Mouse (Mus musculus): Measurements from ENCODE around the gene Fgl2. TPM values are rescaled to one million over a fixed set of nuclear protein-coding genes. Genes with fewer than 3 reads are reported as not detected.
"Not testable (repeated sequence)": the region's sequence is repeated elsewhere in the genome, so short reads cannot be mapped to it uniquely, and the experiment has no call there.

Fgl2 gene
- polyA plus RNA-seq (2014; fragmentation: Nextera tagmentation; extraction: Ambion mirVana), result 5.1 and 7.3 TPM in 2 replicates

DNA sequence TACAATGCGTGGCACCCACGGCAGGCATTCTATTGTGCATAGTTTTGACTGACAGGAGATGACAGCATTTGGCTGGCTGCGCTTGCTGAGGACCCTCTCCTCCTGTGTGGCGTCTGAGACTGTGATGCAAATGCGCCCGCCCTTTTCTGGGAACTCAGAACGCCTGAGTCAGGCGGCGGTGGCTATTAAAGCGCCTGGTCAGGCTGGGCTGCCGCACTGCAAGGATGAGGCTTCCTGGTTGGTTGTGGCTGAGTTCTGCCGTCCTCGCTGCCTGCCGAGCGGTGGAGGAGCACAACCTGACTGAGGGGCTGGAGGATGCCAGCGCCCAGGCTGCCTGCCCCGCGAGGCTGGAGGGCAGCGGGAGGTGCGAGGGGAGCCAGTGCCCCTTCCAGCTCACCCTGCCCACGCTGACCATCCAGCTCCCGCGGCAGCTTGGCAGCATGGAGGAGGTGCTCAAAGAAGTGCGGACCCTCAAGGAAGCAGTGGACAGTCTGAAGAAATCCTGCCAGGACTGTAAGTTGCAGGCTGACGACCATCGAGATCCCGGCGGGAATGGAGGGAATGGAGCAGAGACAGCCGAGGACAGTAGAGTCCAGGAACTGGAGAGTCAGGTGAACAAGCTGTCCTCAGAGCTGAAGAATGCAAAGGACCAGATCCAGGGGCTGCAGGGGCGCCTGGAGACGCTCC, at the start of gene Fgl2:
Gene Fgl2, plus strand, starts transcription at position 150 of the 687 bp plus-strand sequence.
- Histone ChIP-seq H3K4me2 (ENCODE audit: low read depth, low read length) (peak within 1 kb of the TSS; percentile 89), H3K27ac (ENCODE audit: low read depth, low read length) (no peak within 1 kb of the TSS), H3K27me3 (ENCODE audit: control insufficient read depth, insufficient read depth, low read length) (no peaks in the 10 kb centered on the region; the same call in 1 of the 2 replicates), H3K9me3 (ENCODE audit: control insufficient read depth, low read length) (no peaks in the 10 kb centered on the region), H3K4me1 (ENCODE audit: control insufficient read depth, insufficient read depth, low read length) (no peaks in the 10 kb centered on the region), H3K36me3 (ENCODE audit: control insufficient read depth, insufficient read depth, low read length) (no peaks in the 10 kb centered on the region), H3K9ac (replicated peaks; ENCODE audit: low read depth, low read length) (peak within 1 kb of the TSS; percentile 64), H3K4me3 (ENCODE audit: low read depth, low read length) (peak within 1 kb of the TSS; percentile 41)
- WGBS, result 5% methylated on average over 31 of the region's 31 CpGs
- peak; percentile 93 for ATAC-seq (ENCODE audit: low read depth)

DNA sequence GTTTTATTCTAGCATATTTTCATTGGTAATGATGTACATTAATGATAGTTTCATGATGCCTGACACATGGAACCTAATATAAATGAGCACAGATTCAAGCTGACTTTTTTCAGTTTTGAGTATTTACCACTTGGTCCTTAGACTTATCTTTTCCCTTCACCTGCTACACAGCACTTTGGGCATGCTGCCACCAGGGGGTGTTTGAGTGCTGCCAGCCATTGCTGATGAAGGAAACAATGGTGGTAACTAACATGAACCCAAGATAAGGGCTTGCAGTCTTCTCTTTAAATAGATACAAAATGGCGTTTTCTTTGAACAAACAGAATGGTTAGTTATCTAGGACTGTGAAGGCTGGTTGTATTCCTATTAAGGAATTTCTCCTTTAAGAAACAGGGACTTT, 45.9 kb upstream of the Fgl2 start:
- Histone ChIP-seq H3K36me3 (ENCODE audit: control insufficient read depth, insufficient read depth, low read length) (no peaks in the 10 kb centered on the region), H3K4me3 (ENCODE audit: low read depth, low read length) (no peak overlapping the region), H3K9ac (replicated peaks; ENCODE audit: low read depth, low read length) (no peak overlapping the region), H3K27me3 (ENCODE audit: control insufficient read depth, insufficient read depth, low read length) (no peaks in the 10 kb centered on the region), H3K4me1 (ENCODE audit: control insufficient read depth, insufficient read depth, low read length) (no peaks in the 10 kb centered on the region), H3K27ac (ENCODE audit: low read depth, low read length) (no peak overlapping the region), H3K4me2 (ENCODE audit: low read depth, low read length) (no peak overlapping the region), H3K9me3 (ENCODE audit: control insufficient read depth, low read length) (no peaks in the 10 kb centered on the region)
- WGBS, result 45% methylated on average over 1 of the region's 1 CpGs
- ATAC-seq (ENCODE audit: low read depth), result no peak

GRCm38 (mm10) chr5:21328560-21328959, 43.9 kb upstream of the Fgl2 start:
- Histone ChIP-seq H3K27ac (ENCODE audit: low read depth, low read length) (no peak overlapping the region), H3K4me1 (ENCODE audit: control insufficient read depth, insufficient read depth, low read length) (no peaks in the 10 kb centered on the region), H3K36me3 (ENCODE audit: control insufficient read depth, insufficient read depth, low read length) (no peaks in the 10 kb centered on the region), H3K9me3 (ENCODE audit: control insufficient read depth, low read length) (no peaks in the 10 kb centered on the region), H3K4me3 (ENCODE audit: low read depth, low read length) (no peak overlapping the region), H3K4me2 (ENCODE audit: low read depth, low read length) (no peak overlapping the region), H3K27me3 (ENCODE audit: control insufficient read depth, insufficient read depth, low read length) (no peaks in the 10 kb centered on the region), H3K9ac (replicated peaks; ENCODE audit: low read depth, low read length) (no peak overlapping the region)
- 76% methylated on average over 1 of the region's 1 CpGs for WGBS
- no peak for ATAC-seq (ENCODE audit: low read depth)

DNA sequence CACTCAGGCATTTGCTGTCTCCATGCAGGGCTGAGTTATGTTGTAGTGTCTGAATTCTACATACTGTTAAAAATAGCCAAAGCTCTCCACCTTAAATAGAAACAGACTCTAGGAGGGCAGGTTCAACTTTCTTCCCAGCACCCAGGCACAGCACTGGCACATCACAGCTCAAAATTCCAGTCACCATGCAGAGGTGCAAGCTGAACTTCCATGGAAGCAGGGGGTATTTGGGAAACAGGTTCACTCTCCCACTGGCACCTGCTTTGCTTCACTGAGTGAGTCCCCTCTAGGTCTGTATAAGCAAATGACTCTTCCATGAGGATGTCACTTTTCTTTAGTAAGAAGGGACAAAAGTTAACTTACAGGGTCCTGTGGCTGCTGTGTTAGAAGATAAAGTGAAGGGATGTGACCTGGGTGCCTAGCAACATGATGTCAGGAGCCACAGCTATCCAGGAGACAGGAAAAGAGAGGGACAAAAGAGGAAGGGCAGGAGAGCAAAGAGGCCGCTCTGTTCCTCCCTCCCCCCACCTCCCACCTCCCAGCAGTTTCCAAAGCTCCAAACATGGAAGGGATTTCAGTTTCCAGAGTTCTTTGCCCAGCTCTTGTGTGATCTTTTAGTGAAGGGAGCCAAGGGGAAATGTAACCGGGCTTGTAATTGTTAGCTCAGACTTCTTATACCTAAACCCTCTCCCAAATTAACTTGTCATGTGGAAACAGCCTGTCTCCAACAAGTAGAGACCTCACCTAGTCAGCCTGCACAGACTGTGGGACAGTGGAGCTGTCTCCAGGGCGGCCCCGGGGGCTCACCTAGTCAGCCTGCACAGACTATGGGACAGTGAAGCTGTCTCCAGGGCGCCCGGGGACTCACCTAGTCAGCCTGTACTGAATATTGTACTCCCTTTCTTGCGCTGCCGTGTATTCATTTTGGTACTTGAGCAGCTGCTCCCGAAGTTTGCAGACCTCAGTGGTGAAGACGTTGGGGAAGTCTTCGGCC, 42.5 kb upstream of the Fgl2 start:
- H3K36me3 ChIP-seq (ENCODE audit: control insufficient read depth, insufficient read depth, low read length), result no peaks in the 10 kb centered on the region
- H3K9me3 ChIP-seq (ENCODE audit: control insufficient read depth, low read length), result no peaks in the 10 kb centered on the region
- no peaks in the 10 kb centered on the region for H3K4me1 ChIP-seq (ENCODE audit: control insufficient read depth, insufficient read depth, low read length)
- H3K27ac ChIP-seq (ENCODE audit: low read depth, low read length), result no peak overlapping the region
- peak; percentile 54 for ATAC-seq (ENCODE audit: low read depth)
- H3K4me3 ChIP-seq (ENCODE audit: low read depth, low read length), result no peak overlapping the region
- no peak overlapping the region for H3K9ac ChIP-seq (replicated peaks; ENCODE audit: low read depth, low read length)
- 58% methylated on average over 11 of the region's 11 CpGs for WGBS
- no peaks in the 10 kb centered on the region for H3K27me3 ChIP-seq (ENCODE audit: control insufficient read depth, insufficient read depth, low read length)
- H3K4me2 ChIP-seq (ENCODE audit: low read depth, low read length), result no peak overlapping the region

GRCm38 (mm10) chr5:21331656-21332055, 40.8 kb upstream of the Fgl2 start:
- 78% methylated on average over 5 of the region's 5 CpGs for WGBS
- ATAC-seq (ENCODE audit: low read depth), result no peak

DNA sequence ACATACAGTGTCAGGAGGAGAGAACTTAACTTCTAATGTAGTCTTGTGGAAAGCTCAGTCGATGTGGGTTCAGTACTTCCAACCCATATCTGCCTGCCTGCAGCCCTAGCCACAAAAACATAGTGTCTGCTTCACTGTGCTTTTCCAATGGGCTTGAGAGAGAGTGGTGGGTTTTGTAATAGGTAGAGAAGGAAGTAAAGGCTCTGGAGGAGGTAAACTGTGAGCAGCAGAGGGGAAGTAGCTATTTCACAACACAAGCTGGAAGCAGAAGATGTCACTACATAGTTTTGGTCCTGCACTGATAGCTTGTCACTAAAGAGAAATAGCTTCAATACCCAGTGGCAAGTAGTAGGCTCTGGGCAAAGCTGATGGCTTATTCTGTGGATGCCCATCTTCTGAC, 40.3 kb upstream of the Fgl2 start:
- WGBS, result 95% methylated on average over 1 of the region's 1 CpGs
- ATAC-seq (ENCODE audit: low read depth), result no peak

More at GRCm38 (mm10) chr5:21331656-21332055, 40.8 kb upstream of the Fgl2 start:
- no peaks in the 10 kb centered on the region for H3K27me3 ChIP-seq (ENCODE audit: control insufficient read depth, insufficient read depth, low read length)
- no peaks in the 10 kb centered on the region for H3K4me1 ChIP-seq (ENCODE audit: control insufficient read depth, insufficient read depth, low read length)
- no peak overlapping the region for H3K27ac ChIP-seq (ENCODE audit: low read depth, low read length)
- no peaks in the 10 kb centered on the region for H3K36me3 ChIP-seq (ENCODE audit: control insufficient read depth, insufficient read depth, low read length)
- no peak overlapping the region for H3K4me2 ChIP-seq (ENCODE audit: low read depth, low read length)
- H3K9me3 ChIP-seq (ENCODE audit: control insufficient read depth, low read length), result no peaks in the 10 kb centered on the region
- H3K9ac ChIP-seq (replicated peaks; ENCODE audit: low read depth, low read length), result no peak overlapping the region
- no peak overlapping the region for H3K4me3 ChIP-seq (ENCODE audit: low read depth, low read length)

GRCm38 (mm10) chr5:21342265-21342664, 30.2 kb upstream of the Fgl2 start:
- not testable (repeated sequence) for H3K27me3 ChIP-seq (ENCODE audit: control insufficient read depth, insufficient read depth, low read length); ATAC-seq (ENCODE audit: low read depth); H3K4me3 ChIP-seq (ENCODE audit: low read depth, low read length); H3K4me2 ChIP-seq (ENCODE audit: low read depth, low read length); H3K4me1 ChIP-seq (ENCODE audit: control insufficient read depth, insufficient read depth, low read length); H3K36me3 ChIP-seq (ENCODE audit: control insufficient read depth, insufficient read depth, low read length); H3K27ac ChIP-seq (ENCODE audit: low read depth, low read length); H3K9ac ChIP-seq (replicated peaks; ENCODE audit: low read depth, low read length); H3K9me3 ChIP-seq (ENCODE audit: control insufficient read depth, low read length)

More for the DNA sequence above, 40.3 kb upstream of the Fgl2 start:
- no peak overlapping the region for H3K4me3 ChIP-seq (ENCODE audit: low read depth, low read length)
- no peaks in the 10 kb centered on the region for H3K9me3 ChIP-seq (ENCODE audit: control insufficient read depth, low read length)
- no peaks in the 10 kb centered on the region for H3K27me3 ChIP-seq (ENCODE audit: control insufficient read depth, insufficient read depth, low read length)
- H3K4me2 ChIP-seq (ENCODE audit: low read depth, low read length), result no peak overlapping the region
- no peaks in the 10 kb centered on the region for H3K4me1 ChIP-seq (ENCODE audit: control insufficient read depth, insufficient read depth, low read length)
- no peak overlapping the region for H3K9ac ChIP-seq (replicated peaks; ENCODE audit: low read depth, low read length)
- no peak overlapping the region for H3K27ac ChIP-seq (ENCODE audit: low read depth, low read length)
- H3K36me3 ChIP-seq (ENCODE audit: control insufficient read depth, insufficient read depth, low read length), result no peaks in the 10 kb centered on the region

DNA sequence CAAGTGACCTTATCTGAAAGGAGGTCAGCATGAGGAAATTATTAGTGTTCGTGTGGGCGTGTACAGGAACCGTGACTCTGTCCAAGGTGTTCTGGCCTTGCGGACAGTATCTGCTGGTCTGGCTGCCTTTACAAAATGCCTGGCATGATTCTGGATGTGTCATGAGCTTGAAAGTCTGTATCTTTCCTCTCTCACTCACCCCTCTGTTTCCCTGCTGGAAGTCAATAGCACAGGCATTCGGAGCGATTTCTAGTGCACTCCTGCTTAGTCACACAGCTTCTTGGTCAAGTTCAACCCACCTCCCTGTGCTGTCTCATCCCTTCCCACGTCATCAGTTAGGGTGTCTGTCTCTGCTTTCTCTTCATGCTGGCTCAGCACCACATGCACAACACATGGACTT, 24.1 kb upstream of the Fgl2 start:
- 86% methylated on average over 7 of the region's 7 CpGs for WGBS
- H3K4me3 ChIP-seq (ENCODE audit: low read depth, low read length), result no peak overlapping the region
- H3K36me3 ChIP-seq (ENCODE audit: control insufficient read depth, insufficient read depth, low read length), result no peaks in the 10 kb centered on the region
- H3K4me2 ChIP-seq (ENCODE audit: low read depth, low read length), result no peak overlapping the region
- no peaks in the 10 kb centered on the region for H3K4me1 ChIP-seq (ENCODE audit: control insufficient read depth, insufficient read depth, low read length)
- no peak for ATAC-seq (ENCODE audit: low read depth)
- H3K27ac ChIP-seq (ENCODE audit: low read depth, low read length), result no peak overlapping the region
- H3K9me3 ChIP-seq (ENCODE audit: control insufficient read depth, low read length), result no peaks in the 10 kb centered on the region
- no peaks in the 10 kb centered on the region for H3K27me3 ChIP-seq (ENCODE audit: control insufficient read depth, insufficient read depth, low read length)
- H3K9ac ChIP-seq (replicated peaks; ENCODE audit: low read depth, low read length), result no peak overlapping the region

DNA sequence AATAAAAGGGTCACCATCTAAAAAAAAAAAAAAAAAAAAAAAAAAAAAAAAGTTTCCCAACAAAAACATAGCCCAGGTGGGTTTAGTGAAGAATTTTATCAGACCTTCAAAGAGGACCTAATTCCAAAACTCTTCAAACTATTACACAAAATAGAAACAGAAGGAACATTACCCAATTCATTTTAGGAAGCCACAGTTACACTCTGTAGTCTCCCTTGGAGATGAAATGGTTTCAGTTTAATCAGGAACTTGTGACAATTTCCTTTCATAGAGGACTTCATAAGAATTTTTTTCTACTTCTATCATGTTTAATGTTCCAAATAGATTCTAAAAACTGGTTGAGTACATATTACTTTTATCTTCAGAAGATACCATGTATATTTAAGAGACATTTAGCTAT, 20.8 kb upstream of the Fgl2 start:
- Histone ChIP-seq H3K9me3 (ENCODE audit: control insufficient read depth, low read length) (no peaks in the 10 kb centered on the region), H3K4me2 (ENCODE audit: low read depth, low read length) (no peak overlapping the region), H3K27me3 (ENCODE audit: control insufficient read depth, insufficient read depth, low read length) (no peaks in the 10 kb centered on the region), H3K4me1 (ENCODE audit: control insufficient read depth, insufficient read depth, low read length) (no peaks in the 10 kb centered on the region), H3K36me3 (ENCODE audit: control insufficient read depth, insufficient read depth, low read length) (no peaks in the 10 kb centered on the region), H3K9ac (replicated peaks; ENCODE audit: low read depth, low read length) (no peak overlapping the region), H3K27ac (ENCODE audit: low read depth, low read length) (no peak overlapping the region), H3K4me3 (ENCODE audit: low read depth, low read length) (no peak overlapping the region)
- no peak for ATAC-seq (ENCODE audit: low read depth)
